Mouse (Mus musculus): Measurements from ENCODE around the gene H2-T3. TPM values are rescaled to one million over a fixed set of nuclear protein-coding genes. Genes with fewer than 3 reads are reported as not detected.
A peak's percentile ranks its signal among the peaks of the same experiment; 100 is the strongest.
"Not testable (repeated sequence)": the region's sequence is repeated elsewhere in the genome, so short reads cannot be mapped to it uniquely, and the experiment has no call there.

Gene H2-T3
- polyA plus RNA-seq, 1 experiment = 0.64 TPM

- H3K9ac ChIP-seq (ENCODE audit: low read depth, poor library complexity, severe bottlenecking) = peak overlapping the region; percentile 71
- H3K4me1 ChIP-seq (ENCODE audit: control insufficient read depth, insufficient read depth, low read length) = peaks cover 3% of the 10 kb centered on the region
- H3K27ac ChIP-seq (ENCODE audit: insufficient read depth, low read length) = peak overlapping the region; percentile 40
- H3K9me3 ChIP-seq (replicated peaks; ENCODE audit: control insufficient read depth, insufficient read depth, low read length, poor library complexity, severe bottlenecking) = no peaks in the 10 kb centered on the region
- no peaks in the 10 kb centered on the region for H3K27me3 ChIP-seq (ENCODE audit: control insufficient read depth, insufficient read depth, low read length, poor library complexity, severe bottlenecking)
- H3K4me3 ChIP-seq (ENCODE audit: low read depth, low read length) = peak overlapping the region; percentile 70
- TF ChIP-seq EP300 (IDR thresholded peaks at IDR 0.05; ENCODE audit: insufficient read depth, low read depth, low read length) = no peak
- no peak for TF ChIP-seq POLR2A (IDR thresholded peaks at IDR 0.05; ENCODE audit: insufficient read depth, low read length)
- TF ChIP-seq CTCF (IDR thresholded peaks at IDR 0.05; ENCODE audit: low read depth, low read length) = no peak
- peaks cover 5% of the 10 kb centered on the region; the same call in 1 of the 2 replicates for H3K36me3 ChIP-seq (ENCODE audit: control insufficient read depth, insufficient read depth, low read length, poor library complexity, severe bottlenecking)
Measured at GRCm38 (mm10) chr17:36145111-36145860, 44.8 kb downstream of the H2-T3 start.

- H3K4me1 ChIP-seq (ENCODE audit: control insufficient read depth, insufficient read depth, low read length); H3K27ac ChIP-seq (ENCODE audit: insufficient read depth, low read length); H3K9ac ChIP-seq (ENCODE audit: low read depth, poor library complexity, severe bottlenecking); H3K4me3 ChIP-seq (ENCODE audit: low read depth, low read length); H3K36me3 ChIP-seq (ENCODE audit: control insufficient read depth, insufficient read depth, low read length, poor library complexity, severe bottlenecking); H3K27me3 ChIP-seq (ENCODE audit: control insufficient read depth, insufficient read depth, low read length, poor library complexity, severe bottlenecking); H3K9me3 ChIP-seq (replicated peaks; ENCODE audit: control insufficient read depth, insufficient read depth, low read length, poor library complexity, severe bottlenecking): not testable (repeated sequence)
Measured at GRCm38 (mm10) chr17:36136299-36136848, 53.7 kb downstream of the H2-T3 start.

Other genes starting within 250 kb of the H2-T3 start
- 174 and 213 TPM in 2 replicates for gene Abcf1, start 220.5 kb downstream of the H2-T3 start, polyA plus RNA-seq (2011; ENCODE audit: insufficient read depth, insufficient read length, low read depth, missing spikeins)
- gene Gnl1, start 210.4 kb downstream of the H2-T3 start, polyA plus RNA-seq (2011; ENCODE audit: insufficient read depth, insufficient read length, low read depth, missing spikeins) = 34.5 and 37.0 TPM in 2 replicates
- 25.5 and 33.5 TPM in 2 replicates for gene Prr3, start 210.1 kb downstream of the H2-T3 start, polyA plus RNA-seq (2011; ENCODE audit: insufficient read depth, insufficient read length, low read depth, missing spikeins)
- gene H2-T24, start 169.7 kb downstream of the H2-T3 start, polyA plus RNA-seq (2011; ENCODE audit: insufficient read depth, insufficient read length, low read depth, missing spikeins) = 0.78 TPM in 1 of 2 replicates, not detected in the other
- gene H2-T23, start 157.4 kb downstream of the H2-T3 start, polyA plus RNA-seq (2011; ENCODE audit: insufficient read depth, insufficient read length, low read depth, missing spikeins) = 0.46 and 1.1 TPM in 2 replicates
- 17.3 and 18.2 TPM in 2 replicates for gene H2-T22, start 147.5 kb downstream of the H2-T3 start, polyA plus RNA-seq (2011; ENCODE audit: insufficient read depth, insufficient read length, low read depth, missing spikeins)
- gene Gm6034, start 147.3 kb downstream of the H2-T3 start, polyA plus RNA-seq (2011; ENCODE audit: insufficient read depth, insufficient read length, low read depth, missing spikeins) = not detected in 2 replicates
- gene Gm11127, start 131.9 kb downstream of the H2-T3 start, polyA plus RNA-seq (2011; ENCODE audit: insufficient read depth, insufficient read length, low read depth, missing spikeins) = not detected in 2 replicates
- 0.41 TPM in 1 of 2 replicates, not detected in the other for gene Gm19684, start 68.6 kb downstream of the H2-T3 start, polyA plus RNA-seq (2011; ENCODE audit: insufficient read depth, insufficient read length, low read depth, missing spikeins)
- 0.81 and 1.4 TPM in 2 replicates for gene Gm7030, start 60.9 kb downstream of the H2-T3 start, polyA plus RNA-seq (2011; ENCODE audit: insufficient read depth, insufficient read length, low read depth, missing spikeins)
- gene Gm8909, start 21.8 kb downstream of the H2-T3 start, polyA plus RNA-seq (2011; ENCODE audit: insufficient read depth, insufficient read length, low read depth, missing spikeins) = 13.5 and 17.5 TPM in 2 replicates
- gene Rpp21, start 67.8 kb upstream of the H2-T3 start, polyA plus RNA-seq (2011; ENCODE audit: insufficient read depth, insufficient read length, low read depth, missing spikeins) = 32.1 and 35.0 TPM in 2 replicates
- 14.2 and 15.5 TPM in 2 replicates for gene Trim39, start 82.0 kb upstream of the H2-T3 start, polyA plus RNA-seq (2011; ENCODE audit: insufficient read depth, insufficient read length, low read depth, missing spikeins)
- not detected in 2 replicates for gene H2-M10.2, start 96.2 kb upstream of the H2-T3 start, polyA plus RNA-seq (2011; ENCODE audit: insufficient read depth, insufficient read length, low read depth, missing spikeins)
- not detected in 2 replicates for gene H2-M10.1, start 135.9 kb upstream of the H2-T3 start, polyA plus RNA-seq (2011; ENCODE audit: insufficient read depth, insufficient read length, low read depth, missing spikeins)
- not detected in 2 replicates for gene H2-M10.3, start 178.1 kb upstream of the H2-T3 start, polyA plus RNA-seq (2011; ENCODE audit: insufficient read depth, insufficient read length, low read depth, missing spikeins)

Measured in ES-Bruce4 (cell line).